Mouse (Mus musculus): ENCODE measurements around the gene Nthl1.

DNA sequence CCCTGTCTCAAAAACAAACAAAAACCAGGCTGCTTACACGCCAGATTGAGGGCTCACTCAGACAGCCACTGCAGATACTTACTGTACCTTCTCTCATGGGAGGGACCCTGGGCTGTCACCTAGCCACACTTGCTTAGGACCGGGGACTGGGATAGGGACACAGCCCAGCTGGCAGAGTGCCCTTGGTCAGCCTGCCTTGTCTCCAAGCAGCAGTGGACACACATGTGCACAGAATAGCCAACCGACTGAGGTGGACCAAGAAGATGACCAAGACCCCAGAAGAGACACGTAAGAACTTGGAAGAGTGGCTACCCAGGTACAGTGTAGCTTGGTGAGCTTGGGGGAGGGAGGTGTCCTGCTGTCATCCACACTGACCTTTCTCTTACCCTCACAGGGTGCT is 5.7 kb downstream of the Nthl1 start:
- TF ChIP-seq CTCF (IDR thresholded peaks at IDR 0.05; ENCODE audit: low read depth, low read length) (no peak), POLR2A (IDR thresholded peaks at IDR 0.05; ENCODE audit: borderline replicate concordance, low read depth, low read length) (no peak)
